ENCODE assay signal across 8 mouse cellular contexts in genomic region chr12:107807634-107808033, GRCm38 (mm10).
A peak's percentile ranks its signal among the peaks of the same experiment; 100 is the strongest.
DNase-seq lines count a peak whose midpoint lies in the region; ATAC-seq lines count a peak whose summit lies in the region.

No protein-coding gene starts in this region.

- DNase-seq in lung, postnatal 36 days, result no peak
- DNase-seq in cerebellum, adult 8-10 months, result peak; percentile 59
- DNase-seq in gastrocnemius, postnatal 14 days, result peak; percentile 67
- DNase-seq in ovary, adult 18-20 months (ENCODE audit: low spot score), result no peak
- no peak for DNase-seq in right cerebral cortex, adult 18-20 months
- DNase-seq in spleen, postnatal 4 days (ENCODE audit: low spot score in 2 of 2), result no peak

- 0 out of 2 replicates have a peak, but pooled peaks have one; percentile 23 for ATAC-seq in lung, embryonic 16.5 days (ENCODE audit: low read depth)
- 0 out of 2 replicates have a peak, but pooled peaks have one; percentile 47 for ATAC-seq in limb, embryonic 15.5 days (ENCODE audit: insufficient number of reproducible peaks, low FRiP score, low TSS enrichment, low read depth)

- no peak overlapping the region for H3K4me2 ChIP-seq in lung, embryonic 16.5 days (ENCODE audit: low read depth, low read length)
- H3K4me2 ChIP-seq in limb, embryonic 15.5 days, result 0 out of 2 replicates have a peak overlapping the region, but pooled peaks have one; percentile 11

- no peak overlapping the region for H3K27ac ChIP-seq in lung, embryonic 16.5 days (ENCODE audit: low read length)
- 0 out of 2 replicates have a peak overlapping the region, but pooled peaks have one; percentile 33 for H3K27ac ChIP-seq in limb, embryonic 15.5 days

- H3K9me3 ChIP-seq in lung, embryonic 16.5 days (ENCODE audit: control insufficient read depth, low read length), result no peaks in the 10 kb centered on the region
- H3K9me3 ChIP-seq in limb, embryonic 15.5 days, result no peaks in the 10 kb centered on the region

- intact Hi-C loops in gastrocnemius, postnatal 14 days (cut with DNase I; ENCODE audit: low total_unique reads), result no loop called here

- H3K4me1 ChIP-seq in lung, embryonic 16.5 days (replicated peaks; ENCODE audit: control insufficient read depth, insufficient read depth, low read length), result peaks cover 6% of the 10 kb centered on the region; the same call in 1 of the 2 replicates
- H3K4me1 ChIP-seq in limb, embryonic 15.5 days, result peaks cover 31% of the 10 kb centered on the region

- H3K27me3 ChIP-seq in lung, embryonic 16.5 days (ENCODE audit: control insufficient read depth, insufficient read depth, low read depth, low read length), result no peaks in the 10 kb centered on the region
- H3K27me3 ChIP-seq in limb, embryonic 15.5 days, result 0 out of 2 replicates have a peak, but pooled peaks cover 7% of the 10 kb centered on the region

- no peaks in the 10 kb centered on the region for H3K36me3 ChIP-seq in lung, embryonic 16.5 days (ENCODE audit: control insufficient read depth, insufficient read depth, low read length)
- no peaks in the 10 kb centered on the region for H3K36me3 ChIP-seq in limb, embryonic 15.5 days

- no peak overlapping the region for H3K9ac ChIP-seq in lung, embryonic 16.5 days (ENCODE audit: low read length)
- H3K9ac ChIP-seq in limb, embryonic 15.5 days, result no peak overlapping the region

- 5% methylated on average over 11 of the region's 11 CpGs for WGBS in lung, embryonic 16.5 days
- 8% methylated on average over 11 of the region's 11 CpGs for WGBS in limb, embryonic 15.5 days

- H3K4me3 ChIP-seq in lung, embryonic 16.5 days (ENCODE audit: low read length), result no peak overlapping the region
- no peak overlapping the region for H3K4me3 ChIP-seq in limb, embryonic 15.5 days

Comparison
In these comparisons a context has a peak if more than half of its experiments do, and no peak if none do; other contexts are left out.
1. DNase-seq: peak in cerebellum, adult 8-10 months (single experiment) and gastrocnemius, postnatal 14 days (single experiment); none in lung, postnatal 36 days (single experiment), ovary, adult 18-20 months (single experiment), right cerebral cortex, adult 18-20 months (single experiment) and spleen, postnatal 4 days (0 of 2).